Mouse (Mus musculus): ENCODE data around the gene Dpep1.
"Not testable (repeated sequence)": the region's sequence is repeated elsewhere in the genome, so short reads cannot be mapped to it uniquely, and the experiment has no call there.

Dpep1 gene

DNA sequence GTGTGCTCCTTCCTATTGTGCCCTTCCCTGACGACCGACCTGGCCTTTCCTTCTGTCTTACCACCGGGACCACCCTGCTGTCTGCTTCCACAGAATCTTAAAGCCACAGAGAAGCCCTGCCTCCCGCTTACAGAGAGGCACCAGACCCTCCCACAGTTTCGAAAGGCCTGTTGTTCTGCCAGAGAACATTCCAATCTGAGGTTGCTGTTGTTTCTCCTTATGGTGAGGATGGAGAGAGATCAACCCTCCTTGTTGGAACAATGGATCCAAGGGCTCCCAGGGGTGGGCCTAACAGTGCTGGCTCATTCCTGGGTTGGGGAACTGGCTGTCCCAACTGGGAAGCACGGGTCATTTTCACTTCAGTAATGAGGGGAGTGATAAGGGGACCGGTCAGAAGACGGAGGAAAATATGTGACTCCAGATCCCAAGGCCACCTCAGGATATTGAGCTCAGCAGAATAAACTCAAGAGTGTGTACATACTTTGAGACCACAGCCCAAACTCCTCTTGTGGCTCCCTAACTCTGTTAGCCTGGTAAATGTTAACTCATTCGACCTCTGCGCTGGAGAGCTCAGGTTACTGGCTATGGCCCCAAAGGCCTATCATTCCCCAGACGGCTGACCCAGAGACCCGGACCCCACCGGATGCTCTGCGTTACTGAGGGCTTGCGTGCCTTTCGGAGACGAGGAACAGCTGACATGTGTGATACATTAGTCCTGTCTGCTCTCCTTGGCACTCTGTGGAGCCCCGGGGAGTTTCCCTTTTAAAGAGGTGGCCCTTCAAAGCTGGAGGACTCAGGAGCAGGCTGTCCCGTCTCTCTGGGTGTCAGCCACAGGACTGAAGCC lies at the start of gene Dpep1:
Dpep1 (plus strand) TSS at position 677 of the 844 bp plus-strand sequence.
- in situ Hi-C loops (cut with MboI) = no loop called here

DNA sequence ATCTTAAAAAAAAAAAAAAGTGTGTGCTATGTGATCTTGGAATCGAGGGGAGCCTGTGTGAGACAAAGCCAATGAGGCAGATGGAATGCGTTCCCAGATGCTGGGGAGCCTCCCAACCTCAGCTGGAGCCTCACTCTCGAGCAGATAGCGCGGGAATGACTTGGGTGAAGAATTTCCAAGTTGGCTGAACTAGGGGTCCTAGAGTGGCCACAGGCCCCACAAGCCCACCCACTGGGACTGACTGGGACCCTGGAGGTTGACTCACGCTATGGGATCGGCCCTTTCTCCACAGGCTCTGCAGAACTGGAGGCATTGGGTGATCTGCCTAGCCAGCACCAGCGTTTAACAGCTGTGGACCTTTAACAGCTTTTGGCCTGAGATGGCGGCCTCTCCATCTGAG lies 49.8 kb upstream of the Dpep1 start:
- in situ Hi-C loops (cut with MboI) = no loop called here

DNA sequence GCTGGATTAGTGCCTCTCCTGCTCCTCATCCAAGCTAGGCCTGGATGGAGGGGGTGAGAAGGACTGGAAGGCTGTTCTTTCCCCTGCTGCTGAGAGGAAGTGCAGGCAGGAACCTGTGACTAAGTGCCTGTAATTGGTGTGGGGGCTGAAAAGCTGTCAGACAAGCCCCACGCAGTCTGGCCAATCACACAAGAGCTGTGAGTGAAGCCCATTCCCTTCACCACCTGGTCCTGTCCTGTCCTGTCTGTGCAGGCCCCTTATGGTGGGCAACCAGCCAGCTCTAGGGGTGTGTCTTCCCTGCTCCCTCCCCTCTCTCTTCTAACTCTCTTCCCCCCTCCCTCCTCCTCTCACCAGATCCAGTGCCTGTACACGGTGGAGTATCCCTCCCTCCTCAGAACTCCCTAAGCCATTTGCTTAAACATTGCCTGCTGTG lies 48.4 kb upstream of the Dpep1 start:
- in situ Hi-C loops (cut with MboI) = no loop called here

DNA sequence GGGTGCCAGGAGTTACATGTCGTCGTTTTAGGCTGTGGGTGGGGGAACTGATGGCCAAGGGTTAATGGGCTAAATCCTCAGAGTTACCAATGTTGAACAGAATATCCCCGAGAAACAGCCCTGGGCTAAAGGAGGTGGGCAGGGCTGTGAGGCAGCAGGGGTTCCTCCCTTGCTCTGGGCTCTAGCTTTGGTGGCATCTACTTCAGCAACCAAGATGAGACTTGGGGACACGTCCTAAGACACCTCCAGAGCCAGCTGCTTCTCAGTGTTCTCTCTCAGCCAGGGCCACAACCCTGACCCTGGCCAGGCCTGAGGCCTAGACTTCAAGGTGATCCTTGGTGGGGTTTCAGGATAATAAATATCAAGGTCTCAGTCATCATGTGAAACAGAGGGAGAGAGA lies 47.3 kb upstream of the Dpep1 start:
- in situ Hi-C loops (cut with MboI) = no loop called here

DNA sequence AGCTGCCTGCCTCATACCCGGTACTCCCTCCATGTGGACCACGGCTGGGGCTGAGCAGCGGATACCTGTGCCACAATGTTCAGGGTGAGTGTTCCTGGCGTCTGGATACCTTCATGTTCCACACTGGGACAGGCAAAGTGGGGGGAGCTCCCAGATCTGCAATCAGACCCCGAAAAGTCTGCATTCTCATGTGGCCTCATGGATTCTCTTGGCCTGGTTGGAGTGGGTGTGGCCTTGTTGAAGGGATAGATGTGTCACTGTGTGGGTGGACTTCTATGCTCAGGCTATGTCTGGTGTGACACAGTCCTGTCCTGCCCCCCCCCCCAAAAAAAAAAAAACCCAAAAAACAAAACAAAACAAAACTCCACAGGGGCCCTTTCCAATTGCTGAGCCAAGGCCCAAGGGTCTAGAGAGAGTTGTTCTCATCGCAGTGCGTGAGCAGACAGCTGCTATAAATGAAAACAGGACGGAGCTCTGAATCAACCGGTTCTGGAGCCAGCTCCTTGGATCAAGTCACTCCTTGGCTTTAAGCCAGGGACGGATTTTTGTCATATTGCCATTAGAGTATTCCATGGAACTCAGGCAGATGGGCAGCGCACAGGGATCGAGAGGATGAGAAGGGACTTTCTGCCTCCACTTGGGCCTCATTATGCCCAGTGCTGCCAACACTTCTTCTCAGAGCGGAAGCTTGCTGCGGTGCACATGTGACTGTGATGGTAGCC lies 44.1 kb upstream of the Dpep1 start:
- in situ Hi-C loops (cut with MboI) = no loop called here

DNA sequence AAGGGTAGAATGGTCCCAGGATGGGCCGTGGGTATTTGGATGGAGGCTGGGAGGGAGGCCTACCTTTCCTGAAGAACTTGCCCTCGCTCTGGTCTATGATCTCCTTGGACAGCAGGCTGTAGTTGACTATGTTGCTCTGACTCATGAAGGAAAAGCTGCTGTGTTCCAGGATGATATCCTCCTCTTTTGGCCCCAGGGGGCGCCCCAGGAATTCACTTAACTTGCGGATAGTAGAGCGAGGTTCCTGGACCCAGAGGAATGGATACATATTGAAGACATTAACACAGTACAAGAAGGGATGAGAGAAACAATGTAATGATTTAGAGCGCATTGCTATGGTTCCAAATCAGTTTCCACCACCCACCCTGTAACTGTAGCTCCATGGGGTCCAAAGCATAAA lies 40.8 kb upstream of the Dpep1 start:
- in situ Hi-C loops (cut with MboI) = no loop called here

DNA sequence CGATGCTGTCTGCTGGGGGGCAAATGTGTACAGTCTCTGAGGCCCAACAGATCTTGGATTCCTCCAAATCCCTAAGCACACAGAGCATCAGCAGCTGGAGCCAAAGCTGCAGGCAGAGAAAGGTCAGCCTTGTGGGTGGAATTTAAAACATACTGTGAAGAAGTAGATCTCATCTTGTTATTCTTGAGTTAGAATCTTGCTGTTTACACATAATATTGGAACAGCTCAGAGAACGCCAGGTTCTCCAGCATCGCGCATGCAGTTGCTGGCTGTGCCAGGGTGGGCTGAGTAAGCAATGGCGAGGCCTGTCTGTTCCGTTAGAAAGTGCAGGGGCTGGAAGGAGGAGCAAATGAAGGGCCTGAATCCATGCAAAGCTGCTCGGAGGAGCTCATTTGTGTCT lies 39.7 kb upstream of the Dpep1 start:
- in situ Hi-C loops (cut with MboI) = no loop called here

DNA sequence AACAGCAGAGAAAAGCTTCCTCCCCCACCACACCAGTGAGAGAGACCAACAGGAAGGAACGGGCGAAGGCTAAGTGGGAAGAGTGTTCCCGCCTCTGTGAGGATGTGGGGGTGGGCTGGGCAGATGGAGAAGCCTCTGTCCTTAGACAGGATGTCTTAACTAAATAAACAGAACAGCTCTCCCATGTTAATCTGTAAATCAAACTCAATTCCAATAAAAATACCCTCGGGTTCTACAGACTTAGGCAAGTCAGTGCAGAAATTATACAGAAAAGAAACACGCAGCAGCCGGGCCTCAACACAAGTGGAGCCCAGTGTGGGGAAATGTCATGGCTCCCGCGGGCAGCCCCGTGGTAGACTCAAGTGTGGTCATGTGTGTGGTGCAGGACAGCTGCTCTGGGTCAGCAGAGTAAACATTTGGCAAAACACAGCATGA lies 35.3 kb upstream of the Dpep1 start:
- in situ Hi-C loops (cut with MboI) = no loop called here

DNA sequence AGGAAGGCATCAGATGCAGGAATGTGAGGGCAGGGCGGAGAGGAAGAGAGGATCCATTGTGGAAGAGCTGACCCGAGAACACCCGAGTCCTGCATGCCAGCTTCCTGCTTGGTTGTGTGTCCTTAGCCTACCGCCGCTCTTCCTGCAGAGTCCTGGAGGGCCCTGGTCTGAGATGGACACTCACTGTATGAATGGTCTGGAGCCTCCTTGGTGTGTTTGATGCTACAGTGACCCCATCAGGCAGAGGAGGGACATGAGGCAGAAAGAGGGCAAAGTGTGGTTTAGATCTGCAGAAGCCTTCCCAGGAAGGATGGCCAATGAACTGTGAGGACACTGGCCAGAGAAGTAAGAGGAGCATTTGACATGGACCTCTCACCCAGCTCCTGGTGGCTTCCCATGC lies 30.9 kb upstream of the Dpep1 start:
- in situ Hi-C loops (cut with MboI) = no loop called here

DNA sequence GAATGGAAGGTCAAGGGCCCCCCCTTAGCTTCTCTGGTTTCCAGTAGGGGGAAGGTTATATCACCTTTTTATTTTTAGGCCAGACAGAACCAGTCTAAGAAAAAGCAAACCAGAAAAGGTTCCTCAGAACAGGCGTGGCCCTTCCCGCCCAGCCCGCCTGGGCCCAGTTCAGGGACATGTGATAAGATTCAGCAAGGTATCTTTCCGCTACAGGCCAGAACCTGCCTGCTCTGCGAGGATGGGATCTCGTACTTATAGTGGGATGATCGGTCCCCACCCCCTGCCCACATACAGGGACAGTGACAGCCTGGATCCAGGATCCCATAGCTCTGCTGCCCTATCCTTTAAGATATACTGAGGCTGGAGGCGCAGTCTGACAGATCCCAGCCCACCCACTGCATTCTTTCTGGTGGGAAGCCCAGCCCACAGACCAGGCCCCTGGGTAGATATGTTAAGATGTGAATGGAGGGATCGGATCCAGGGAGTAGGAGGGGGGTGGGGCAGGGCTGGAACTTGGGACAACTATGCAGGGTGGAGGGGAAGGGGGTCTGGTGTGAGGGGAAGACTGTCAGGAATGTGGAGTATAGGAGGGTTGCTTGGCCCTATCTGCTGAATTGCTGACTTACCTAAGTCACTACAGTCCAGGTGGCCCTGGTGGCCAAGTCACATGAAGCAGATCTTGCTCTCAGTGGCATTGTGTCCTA lies 29.8 kb upstream of the Dpep1 start:
- in situ Hi-C loops (cut with MboI) = no loop called here

DNA sequence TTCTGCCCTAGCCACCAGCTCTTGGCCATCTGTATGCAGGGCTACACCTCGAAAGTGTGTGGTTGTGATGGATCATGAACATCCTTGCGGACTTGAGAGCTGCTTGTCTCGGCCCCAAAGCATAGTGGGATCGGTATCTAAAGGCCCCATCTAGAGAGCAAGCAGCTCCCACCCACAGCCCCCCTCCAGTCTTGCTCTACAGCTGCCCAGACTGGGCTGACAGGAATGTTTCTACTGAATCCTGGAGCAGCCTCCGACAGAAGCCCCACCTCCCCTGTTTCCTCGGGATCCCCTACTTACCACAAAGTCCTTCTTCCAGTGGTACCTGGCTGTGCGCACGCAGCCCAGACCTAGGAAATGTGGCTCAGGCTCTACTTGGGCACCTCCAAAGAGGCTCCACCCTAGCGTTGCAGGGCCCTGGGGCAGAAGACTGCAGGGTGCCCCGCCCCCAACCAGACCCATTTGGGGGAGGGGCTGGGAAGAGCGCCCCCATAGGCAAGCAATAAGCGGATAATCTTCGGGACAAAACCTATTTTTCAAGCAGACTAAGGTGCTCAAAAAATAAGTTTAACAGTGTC lies 28.1 kb upstream of the Dpep1 start, which contains the start of gene Sult5a1:
Sult5a1 (minus strand) TSS at position 428 of the 578 bp plus-strand sequence.
- in situ Hi-C loops (cut with MboI) = no loop called here

DNA sequence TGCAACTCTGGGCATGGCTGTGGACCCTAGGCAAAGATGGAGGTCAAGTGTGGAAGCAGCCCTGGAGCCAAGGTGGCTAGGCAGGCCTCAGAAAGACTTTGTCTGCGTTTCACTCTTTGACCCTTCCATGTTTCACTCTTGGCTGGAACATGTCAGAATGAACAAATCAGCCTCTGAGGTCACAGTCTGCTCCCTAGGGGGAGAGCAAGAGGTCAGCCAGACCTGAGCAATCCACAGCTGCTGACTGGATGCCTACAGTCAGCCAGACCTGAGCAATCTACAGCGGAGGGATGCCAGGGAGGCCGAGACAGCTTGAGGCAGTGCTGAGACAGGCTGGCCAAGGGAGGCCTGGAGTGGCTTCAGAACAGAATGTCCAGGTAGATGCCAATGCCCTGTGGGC lies 4.7 kb upstream of the Dpep1 start:
- in situ Hi-C loops (cut with MboI) = no loop called here

DNA sequence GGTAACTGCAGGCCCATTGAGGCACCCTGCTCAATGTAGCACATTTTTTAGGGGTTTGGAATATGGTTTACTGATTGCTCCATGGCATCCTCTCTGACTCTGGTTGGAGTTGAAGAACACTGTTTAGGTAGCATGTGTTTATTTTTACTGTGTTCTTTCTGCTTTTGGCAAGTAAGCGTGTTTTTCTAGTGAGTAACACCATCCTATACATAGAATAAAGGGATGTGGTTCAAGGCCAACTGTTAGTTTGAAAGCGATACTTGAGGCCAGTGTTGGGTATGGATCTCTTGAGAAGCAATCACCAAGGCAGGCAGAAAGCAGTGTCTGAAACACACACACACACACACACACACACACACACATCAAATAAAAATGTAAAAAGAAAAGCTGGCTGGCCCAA lies 2.0 kb downstream of the Dpep1 start:
- in situ Hi-C loops (cut with MboI) = no loop called here

DNA sequence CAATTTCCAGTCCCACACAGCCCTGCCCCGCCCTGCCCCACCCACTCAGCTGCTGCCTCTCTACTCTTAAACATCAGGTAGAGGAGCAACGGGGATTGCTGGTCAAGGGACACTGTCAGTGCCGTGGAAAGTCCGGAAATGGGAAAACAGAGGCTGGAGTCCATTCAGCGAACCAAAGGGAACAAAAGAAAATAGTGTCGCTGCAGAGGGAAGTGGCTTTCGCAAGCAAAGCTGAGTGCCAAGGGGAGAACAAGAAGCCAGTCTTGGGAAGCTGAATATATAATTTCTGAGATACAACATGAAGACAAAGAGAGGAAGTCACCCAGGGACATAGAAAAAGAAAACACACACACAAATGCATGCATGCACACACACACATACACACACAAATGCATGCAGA lies 2.8 kb downstream of the Dpep1 start:
- in situ Hi-C loops (cut with MboI) = no loop called here

DNA sequence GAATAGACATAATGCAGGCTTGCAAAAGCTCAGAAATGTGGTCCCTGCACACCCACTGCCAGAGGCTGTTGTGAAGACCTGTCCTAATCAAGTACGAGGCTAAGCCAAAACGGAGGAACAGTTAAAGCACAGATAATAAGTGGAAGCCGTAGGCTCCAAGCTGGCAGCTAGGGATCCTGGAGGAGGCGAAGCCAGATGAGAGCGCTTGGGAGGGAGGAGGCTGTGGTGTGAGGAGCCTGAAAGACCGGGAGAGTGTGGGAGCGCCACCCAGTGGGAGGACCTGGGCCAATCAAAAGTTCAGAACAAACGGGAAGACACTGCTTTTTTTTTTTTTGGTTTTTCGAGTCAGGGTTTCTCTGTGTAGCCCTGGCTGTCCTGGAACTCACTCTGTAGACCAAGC lies 4.6 kb downstream of the Dpep1 start:
- in situ Hi-C loops (cut with MboI) = no loop called here

DNA sequence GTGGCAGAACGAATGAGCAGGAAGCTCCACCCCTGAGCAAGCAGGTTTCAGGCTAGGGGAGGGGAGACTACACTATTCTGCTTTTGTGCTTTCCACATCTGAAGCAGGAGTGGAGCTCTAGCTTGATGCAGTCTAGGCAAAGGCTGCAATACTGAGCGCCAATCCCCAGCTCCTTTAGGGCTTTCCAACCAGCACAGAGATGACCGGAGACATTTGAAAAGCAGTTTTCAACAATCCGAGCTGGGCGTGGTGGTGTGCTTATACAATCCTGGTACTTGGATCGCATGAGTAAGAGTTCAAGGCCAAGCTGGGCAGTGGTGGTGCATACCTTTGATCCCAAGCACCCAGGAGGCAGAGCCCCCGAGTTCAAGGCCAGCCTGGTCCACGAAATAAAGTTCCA lies 5.9 kb downstream of the Dpep1 start:
- in situ Hi-C loops (cut with MboI) = no loop called here

DNA sequence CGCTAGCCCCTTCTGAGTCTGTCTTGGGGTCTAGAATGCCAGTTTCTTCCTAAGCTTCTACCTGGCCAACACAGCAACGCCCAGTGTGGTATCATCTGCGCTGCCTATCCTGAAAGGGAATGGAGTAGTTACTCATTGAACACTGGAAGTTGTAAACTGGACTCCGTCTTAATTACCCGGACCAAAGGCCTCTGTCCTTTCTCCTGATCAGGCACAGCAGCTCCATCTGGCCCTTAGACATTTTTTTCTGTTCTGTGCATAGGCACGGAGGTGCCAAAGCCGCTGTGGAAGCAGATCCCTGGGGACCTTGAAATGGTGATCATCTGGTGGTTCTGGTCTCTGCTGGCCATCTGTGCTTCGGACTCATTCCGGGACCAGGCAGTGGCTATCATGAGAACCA lies 7.7 kb downstream of the Dpep1 start:
- in situ Hi-C loops (cut with MboI) = no loop called here

DNA sequence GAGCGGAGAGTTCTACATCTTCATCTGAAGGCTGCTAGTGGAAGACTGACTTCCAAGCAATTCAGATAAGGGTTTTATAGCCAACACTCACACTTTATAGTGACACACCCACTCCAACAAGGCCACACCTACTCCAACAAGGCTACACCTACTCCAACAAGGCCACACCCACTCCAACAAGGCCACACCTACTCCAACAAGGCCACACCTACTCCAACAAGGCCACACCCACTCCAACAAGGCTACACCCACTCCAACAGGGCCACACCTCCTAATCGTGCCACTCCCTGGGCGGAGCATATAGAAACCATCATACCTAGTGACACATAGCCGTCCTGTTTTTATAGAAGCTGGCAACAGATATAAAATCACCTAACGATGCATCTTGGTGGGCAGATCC lies 11.0 kb downstream of the Dpep1 start:
- in situ Hi-C loops (cut with MboI) = not testable (repeated sequence)

DNA sequence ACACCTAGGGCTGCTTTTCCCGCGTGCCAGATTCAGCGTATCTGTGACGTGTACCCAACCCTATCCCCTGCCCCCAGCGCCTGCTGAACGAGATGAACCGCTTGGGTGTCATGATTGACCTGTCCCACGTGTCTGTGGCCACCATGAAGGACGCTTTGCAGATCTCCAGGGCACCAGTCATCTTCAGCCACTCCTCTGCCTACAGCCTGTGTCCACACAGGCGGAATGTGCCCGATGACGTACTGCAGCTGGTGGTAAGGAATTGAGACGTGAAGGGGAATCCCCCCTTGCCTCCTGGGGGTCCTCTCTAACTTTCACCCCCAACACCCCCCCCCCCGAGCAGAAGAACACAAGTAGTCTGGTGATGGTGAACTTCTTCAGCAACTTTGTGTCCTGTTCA lies 13.8 kb downstream of the Dpep1 start:
- in situ Hi-C loops (cut with MboI) = no loop called here

DNA sequence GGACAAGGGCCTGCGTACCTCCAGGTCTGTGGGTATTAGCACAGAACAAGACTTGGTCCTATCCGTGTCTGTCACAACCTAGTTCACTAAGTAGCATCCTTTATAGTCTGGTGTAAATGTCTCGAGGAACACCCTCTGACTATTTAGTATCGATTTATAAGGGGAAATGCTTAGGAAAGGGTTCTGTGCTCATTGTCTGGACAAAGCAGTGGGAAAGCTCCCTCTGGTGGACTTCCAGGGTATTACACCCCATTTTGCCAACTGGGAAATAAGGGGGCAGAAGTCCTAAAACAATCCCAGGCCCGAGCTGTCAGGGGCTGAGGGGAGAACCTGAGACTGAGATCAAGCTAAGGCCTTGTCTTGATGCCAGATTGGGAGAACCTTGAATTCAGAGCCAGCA lies 16.2 kb downstream of the Dpep1 start:
- in situ Hi-C loops (cut with MboI) = no loop called here

DNA sequence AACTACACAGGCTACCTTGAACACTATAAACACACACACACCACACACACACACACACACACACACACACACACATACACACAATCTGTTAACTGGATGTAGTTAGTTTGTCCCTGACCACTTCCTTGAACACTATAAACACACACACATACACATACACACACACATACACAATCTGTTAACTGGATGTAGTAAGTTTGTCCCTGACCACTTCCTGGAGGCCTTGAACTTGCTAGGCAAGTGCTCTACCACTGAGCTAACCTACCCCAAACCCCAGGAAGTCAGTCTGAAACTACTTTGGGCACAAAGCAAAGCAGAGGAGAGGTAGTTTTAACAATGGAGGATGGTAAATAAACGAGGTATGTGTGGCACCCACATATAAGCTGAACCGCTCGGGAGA lies 17.5 kb downstream of the Dpep1 start:
- in situ Hi-C loops (cut with MboI) = no loop called here

DNA sequence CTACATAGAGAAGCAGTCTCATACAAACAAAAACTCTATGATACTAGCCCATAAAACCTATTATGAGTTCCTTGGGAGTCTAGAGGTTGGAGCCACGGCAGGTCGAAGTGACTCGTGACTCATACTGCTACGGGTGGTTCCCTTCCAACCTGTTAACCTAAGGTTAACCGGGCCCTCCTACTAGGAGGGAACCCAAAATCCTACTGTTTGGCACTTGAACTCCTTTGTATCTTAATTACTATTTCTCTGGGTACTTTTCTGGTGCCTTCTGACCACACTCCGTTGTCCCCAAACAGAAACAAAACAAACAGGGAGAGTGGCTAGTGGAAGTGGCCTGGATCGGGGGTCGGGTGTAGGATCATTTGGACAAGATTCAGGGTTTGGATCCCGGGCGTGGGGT lies 25.8 kb downstream of the Dpep1 start:
- in situ Hi-C loops (cut with MboI) = no loop called here
